Mouse (Mus musculus) bone marrow macrophage, adult 2 months (primary cell): Measurements from ENCODE around the gene Aldh1a3.

Experiments
- CTCF ChIP-seq: IDR thresholded peaks from 2 replicates; pipeline ENCODE4 v1.5.1; 2012; ENCODE audit warnings: low read depth, mild to moderate bottlenecking, low read length, moderate library complexity
- POLR2A ChIP-seq: IDR thresholded peaks from 2 replicates; pipeline ENCODE4 v1.6.1; 2012; ENCODE audit warnings: mild to moderate bottlenecking, low read depth, low read length, borderline replicate concordance

DNA sequence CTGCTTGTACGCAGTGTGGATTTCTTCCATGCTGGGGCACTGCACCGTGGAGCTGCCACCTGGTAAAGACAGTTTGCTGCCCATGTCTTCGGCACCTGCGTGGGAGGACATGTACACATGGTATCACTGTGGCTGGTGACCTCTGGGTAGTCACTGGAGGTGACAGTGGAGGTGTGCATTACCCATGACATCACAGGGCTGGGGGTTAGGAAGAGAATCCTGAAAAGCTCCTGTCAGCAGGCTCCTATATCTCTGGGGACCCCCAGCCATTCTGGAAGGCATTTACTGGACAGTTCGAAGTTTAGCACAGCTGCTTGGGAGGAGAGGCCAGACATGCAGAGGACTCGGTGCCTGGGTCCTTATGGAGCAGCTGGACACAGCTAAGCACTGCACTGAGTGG lies 84.5 kb downstream of the Aldh1a3 start:
- TF ChIP-seq CTCF (no peak), POLR2A (no peak)
